Mouse (Mus musculus): ENCODE measurements at regions not wholly inside any gene's neighbourhood (a gene's known extent, or its start where the extent isn't known, plus 50 kb on each side); places are given as distances from the start of the nearest gene placed in this dataset.

GRCm38 (mm10) chr10:117498497-117498896, 118.7 kb upstream of the Cpsf6 start:
- TF ChIP-seq CTCF (IDR thresholded peaks at IDR 0.05; ENCODE audit: insufficient read depth, low read length) (no peak), POLR2A (IDR thresholded peaks at IDR 0.05; ENCODE audit: borderline replicate concordance, extremely low read depth, low read depth, low read length) (no peak)
